Mouse (Mus musculus) intestine, embryonic 16.5 days (tissue): ENCODE data around the gene Ythdf1. TPM values are rescaled to one million over a fixed set of nuclear protein-coding genes. Genes with fewer than 3 reads are reported as not detected.
A peak's percentile ranks its signal among the peaks of the same experiment; 100 is the strongest.

Experiments
- ATAC-seq: fragments of 200-750 bp; cut with Nextera tagmentation; 2 replicates; pipeline ENCODE4 v1.8.0; 2017; ENCODE audit warnings: moderate TSS enrichment, moderate library complexity
- H3K27ac ChIP-seq: fragments of 300-500 bp; sonication (generic); 2 replicates; pipeline ENCODE4 v1.5.1; 2014; ENCODE audit warnings: mild to moderate bottlenecking, low read length
- H3K27me3 ChIP-seq: fragments of 300-500 bp; sonication (generic); replicated peaks from 2 replicates; pipeline ENCODE4 v1.6.1; 2014; ENCODE audit warnings: low read length, control low read depth, mixed read lengths; ENCODE audit not compliant: control insufficient read depth, insufficient read depth
- H3K36me3 ChIP-seq: fragments of 300-500 bp; sonication (generic); 2 replicates; pipeline ENCODE4 v1.6.1; 2014; ENCODE audit warnings: low read length, control low read depth; ENCODE audit not compliant: control insufficient read depth, insufficient read depth
- H3K4me1 ChIP-seq: fragments of 300-500 bp; sonication (generic); 2 replicates; pipeline ENCODE4 v1.6.1; 2014; ENCODE audit warnings: low read length, control low read depth, mixed read lengths; ENCODE audit not compliant: control insufficient read depth, insufficient read depth
- H3K4me2 ChIP-seq: fragments of 300-500 bp; sonication (generic); 2 replicates; pipeline ENCODE4 v1.6.1; 2014; ENCODE audit warnings: low read depth, low read length, control low read depth
- H3K4me3 ChIP-seq: fragments of 300-500 bp; sonication (generic); 2 replicates; pipeline ENCODE4 v1.5.1; 2014; ENCODE audit warnings: mild to moderate bottlenecking, low read length
- H3K9ac ChIP-seq: fragments of 300-500 bp; sonication (generic); 2 replicates; pipeline ENCODE4 v1.6.1; 2014; ENCODE audit warnings: low read depth, low read length
- H3K9me3 ChIP-seq: fragments of 300-500 bp; sonication (generic); 2 replicates; pipeline ENCODE4 v1.6.1; 2016; ENCODE audit warnings: low read length, control low read depth; ENCODE audit not compliant: control insufficient read depth
- WGBS: fragments of 180-500 bp; shearing (Covaris S2); extraction: QIAGEN DNeasy Blood & Tissue Kit; methylation state at CpG from one replicate; pipeline ENCODE4 v1.1.7; 2014; 5-methylcytosine and 5-hydroxymethylcytosine counted together
- polyA plus RNA-seq: library from polyadenylated mRNA; unstranded; fragments of >200 nt; fragmentation: Nextera tagmentation; extraction: Ambion mirVana; gene quantifications from 2 replicates; pipeline ENCODE4 v1.2.1, GENCODE M21; 2015

Ythdf1 gene
- polyA plus RNA-seq, 1 experiment from 2014 or later, result 9.8 TPM

DNA sequence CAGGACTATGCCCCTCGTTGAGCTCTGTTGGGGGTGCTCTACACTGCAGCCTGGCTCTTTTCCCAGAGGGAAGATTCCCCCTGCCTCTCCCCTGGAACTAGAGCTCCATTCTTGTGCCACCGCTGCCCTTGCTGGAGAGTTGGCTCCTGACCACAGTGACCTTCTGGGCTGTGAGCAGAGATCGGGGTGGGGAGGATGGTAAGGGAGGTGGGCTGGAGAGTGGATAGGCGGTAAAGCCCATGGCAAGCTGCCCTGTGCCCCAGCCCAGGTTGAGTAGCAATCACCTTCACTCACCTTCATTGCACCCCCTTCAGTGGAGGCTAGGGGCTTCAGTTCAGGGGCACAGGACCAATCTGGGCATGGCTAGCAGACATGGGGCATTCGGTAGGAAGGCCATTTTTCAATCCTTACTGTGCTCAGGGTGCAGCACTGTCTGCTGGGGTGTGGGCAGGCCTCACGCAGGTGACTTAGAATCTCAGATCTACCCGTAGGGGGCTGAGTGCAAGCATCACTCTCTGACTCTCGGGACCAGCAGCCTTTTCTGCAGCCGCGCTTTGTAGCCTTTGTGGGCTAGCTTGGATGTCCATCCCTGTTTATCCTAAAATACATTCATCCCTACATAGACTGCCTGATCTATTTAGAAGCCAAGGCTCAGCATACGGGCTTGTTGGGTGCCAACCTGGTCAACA lies 24.8 kb downstream of the Ythdf1 start:
- Histone ChIP-seq H3K9me3 (no peaks in the 10 kb centered on the region), H3K27ac (no peak overlapping the region), H3K4me1 (peaks cover 22% of the 10 kb centered on the region), H3K27me3 (peaks cover 52% of the 10 kb centered on the region), H3K4me3 (no peak overlapping the region), H3K36me3 (no peaks in the 10 kb centered on the region), H3K4me2 (no peak overlapping the region), H3K9ac (no peak overlapping the region)
- no peak for ATAC-seq
- WGBS, result 71% methylated on average over 11 of the region's 11 CpGs

DNA sequence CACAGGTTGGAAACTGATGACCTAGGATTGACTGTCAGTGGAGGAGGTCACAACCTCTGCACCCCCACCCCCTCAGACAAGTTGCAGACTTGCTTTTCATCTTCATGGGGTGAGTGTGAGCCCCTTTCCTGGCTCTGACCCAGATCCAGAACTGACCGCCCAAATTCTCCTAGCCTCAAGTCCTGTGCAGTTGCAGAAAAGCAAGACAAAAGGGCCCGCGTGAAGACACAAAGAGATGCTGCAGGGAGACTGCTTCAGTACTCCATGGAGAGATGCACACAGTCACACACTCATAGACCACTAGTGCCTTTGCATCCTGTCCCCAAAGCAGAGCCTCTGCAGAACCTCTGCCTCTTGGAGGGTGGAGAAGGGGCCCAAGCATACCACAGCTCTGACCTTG lies 25.4 kb downstream of the Ythdf1 start:
- Histone ChIP-seq H3K36me3 (no peaks in the 10 kb centered on the region), H3K9me3 (no peaks in the 10 kb centered on the region), H3K4me1 (peaks cover 22% of the 10 kb centered on the region), H3K4me2 (no peak overlapping the region), H3K9ac (no peak overlapping the region), H3K4me3 (no peak overlapping the region), H3K27me3 (peaks cover 59% of the 10 kb centered on the region), H3K27ac (no peak overlapping the region)
- ATAC-seq, result no peak
- WGBS, result 70% methylated on average over 3 of the region's 3 CpGs

DNA sequence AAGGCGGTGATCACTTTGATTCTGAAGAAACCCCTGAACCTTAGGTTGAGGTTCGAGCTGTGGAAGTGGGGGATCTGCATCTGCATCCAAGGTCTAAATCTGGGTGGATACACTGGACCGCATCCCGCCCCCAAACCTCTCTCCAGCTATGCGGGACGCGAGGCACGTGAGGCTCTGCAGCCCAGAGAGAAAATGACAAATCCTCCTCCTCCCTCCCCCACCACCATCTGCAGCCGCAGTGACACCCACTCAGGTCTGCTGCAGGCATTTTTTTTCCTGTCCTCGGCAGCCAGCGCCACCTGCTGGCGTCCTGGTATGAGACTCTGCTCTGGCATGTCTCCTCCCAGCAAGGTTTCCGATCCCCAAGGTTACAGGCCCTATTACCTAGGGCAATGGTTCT lies 26.0 kb downstream of the Ythdf1 start:
- no peaks in the 10 kb centered on the region for H3K9me3 ChIP-seq
- peaks cover 22% of the 10 kb centered on the region for H3K4me1 ChIP-seq
- peak; percentile 57 for ATAC-seq
- H3K36me3 ChIP-seq, result no peaks in the 10 kb centered on the region
- H3K27ac ChIP-seq, result no peak overlapping the region
- H3K27me3 ChIP-seq, result peaks cover 65% of the 10 kb centered on the region
- no peak overlapping the region for H3K9ac ChIP-seq
- peak overlapping the region; percentile 78; the same call in 1 of the 2 replicates for H3K4me2 ChIP-seq
- WGBS, result 1% methylated on average over 13 of the region's 13 CpGs
- peak overlapping the region; percentile 51 for H3K4me3 ChIP-seq

DNA sequence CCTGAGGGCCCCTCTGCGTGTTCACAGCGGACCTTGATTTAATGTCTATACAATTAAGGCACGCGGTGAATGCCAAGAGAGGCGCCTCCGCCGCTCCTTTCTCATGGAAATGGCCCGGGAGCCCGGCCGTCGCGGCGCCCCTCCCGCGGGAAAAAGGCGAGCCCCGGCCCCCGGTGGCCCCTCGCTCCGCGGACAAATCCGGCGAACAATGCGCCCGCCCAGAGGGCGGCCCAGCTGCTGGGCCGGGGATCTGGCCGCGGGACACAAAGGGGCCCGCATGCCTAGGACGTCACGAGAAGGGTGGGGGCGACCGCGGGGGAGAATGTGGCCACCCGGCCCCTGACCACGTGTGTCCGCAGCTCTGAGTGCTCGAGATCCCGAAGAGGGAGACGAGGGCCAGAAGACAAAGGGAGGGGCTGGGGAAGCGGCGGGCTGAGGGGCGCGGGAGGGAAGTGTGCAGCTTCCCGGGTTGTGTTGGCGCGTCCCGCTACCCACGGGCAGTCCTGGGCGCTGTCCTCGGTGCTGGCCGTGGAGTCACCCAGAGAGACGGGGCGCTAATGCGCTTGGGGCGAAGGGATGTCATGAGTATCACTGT lies 26.6 kb downstream of the Ythdf1 start:
- H3K9me3 ChIP-seq, result no peaks in the 10 kb centered on the region
- H3K36me3 ChIP-seq, result no peaks in the 10 kb centered on the region
- H3K9ac ChIP-seq, result no peak overlapping the region
- no peak overlapping the region for H3K27ac ChIP-seq
- peak overlapping the region; percentile 78 for H3K4me2 ChIP-seq
- ATAC-seq, result peak; percentile 64
- peak overlapping the region; percentile 51 for H3K4me3 ChIP-seq
- under 1% methylated on average over 57 of the region's 57 CpGs for WGBS
- H3K27me3 ChIP-seq, result peaks cover 71% of the 10 kb centered on the region
- H3K4me1 ChIP-seq, result peaks cover 22% of the 10 kb centered on the region

DNA sequence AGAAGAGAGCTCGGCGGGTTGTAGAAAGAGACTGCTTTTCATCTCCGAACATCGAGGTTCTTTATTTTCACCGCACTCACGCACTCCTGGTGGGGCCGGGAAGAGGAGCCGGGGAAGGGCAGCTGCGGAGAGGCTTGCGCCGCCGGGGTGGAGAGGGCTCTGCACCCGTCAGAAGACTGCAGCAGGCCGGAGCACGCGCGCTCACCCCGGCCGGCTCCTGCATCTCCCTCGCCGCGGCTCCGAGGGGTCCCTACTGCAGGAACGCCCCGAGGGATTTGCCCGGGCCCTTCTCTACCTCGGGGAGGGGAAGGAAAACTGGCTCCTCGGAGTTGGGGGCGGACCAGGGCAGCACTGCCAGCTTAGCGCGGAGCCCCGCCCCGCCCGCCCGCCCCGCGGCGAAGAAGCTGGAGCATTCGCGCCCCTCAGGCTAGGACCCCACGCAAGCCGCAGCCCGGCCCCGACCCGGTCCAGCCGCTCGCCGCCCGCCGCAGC lies 27.2 kb downstream of the Ythdf1 start:
- H3K4me1 ChIP-seq, result peaks cover 22% of the 10 kb centered on the region
- H3K36me3 ChIP-seq, result no peaks in the 10 kb centered on the region
- under 1% methylated on average over 43 of the region's 50 CpGs for WGBS
- 0 out of 2 replicates have a peak, but pooled peaks have one; percentile 3 for ATAC-seq
- H3K4me3 ChIP-seq, result peak overlapping the region; percentile 51
- H3K9ac ChIP-seq, result peak overlapping the region; percentile 7; the same call in 1 of the 2 replicates
- H3K27ac ChIP-seq, result no peak overlapping the region
- peak overlapping the region; percentile 78 for H3K4me2 ChIP-seq
- H3K9me3 ChIP-seq, result no peaks in the 10 kb centered on the region
- peaks cover 76% of the 10 kb centered on the region for H3K27me3 ChIP-seq

DNA sequence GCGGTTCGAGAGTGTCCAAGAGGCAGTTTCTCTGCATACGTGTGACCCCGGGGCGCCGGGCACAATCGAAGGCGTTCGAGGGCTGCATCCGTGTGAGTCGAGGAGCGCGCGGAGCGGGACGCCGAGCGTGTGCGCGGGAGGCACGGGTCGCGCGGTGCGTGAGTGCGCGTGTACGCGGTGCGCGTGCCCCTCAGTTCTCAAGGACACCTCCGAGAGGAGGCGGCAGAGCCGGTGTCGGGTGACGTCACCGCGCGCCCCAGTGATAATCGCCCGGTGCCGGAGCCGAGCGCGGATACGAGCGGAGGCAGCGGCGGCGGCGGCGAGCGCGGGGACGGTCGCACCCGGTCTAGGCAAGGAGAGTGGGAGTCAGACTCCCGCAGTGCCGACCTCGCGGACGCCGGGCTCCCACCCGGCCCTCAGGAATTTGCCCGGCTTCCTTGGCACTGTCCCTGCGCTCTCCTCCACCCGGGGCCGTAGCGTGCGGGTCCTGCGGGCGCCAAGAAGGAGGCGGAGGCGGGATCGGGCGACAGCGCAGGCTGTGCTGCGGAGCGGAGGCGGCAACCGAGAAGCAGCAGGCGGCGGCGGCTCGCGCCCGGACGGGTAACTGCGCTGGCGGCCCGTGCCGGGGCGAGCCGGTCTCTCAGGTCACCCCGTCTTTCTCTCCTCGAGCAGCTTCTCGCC lies 27.8 kb downstream of the Ythdf1 start:
- 0 out of 2 replicates have a peak overlapping the region, but pooled peaks have one; percentile 7 for H3K9ac ChIP-seq
- ATAC-seq, result no peak
- WGBS, result under 1% methylated on average over 97 of the region's 97 CpGs

DNA sequence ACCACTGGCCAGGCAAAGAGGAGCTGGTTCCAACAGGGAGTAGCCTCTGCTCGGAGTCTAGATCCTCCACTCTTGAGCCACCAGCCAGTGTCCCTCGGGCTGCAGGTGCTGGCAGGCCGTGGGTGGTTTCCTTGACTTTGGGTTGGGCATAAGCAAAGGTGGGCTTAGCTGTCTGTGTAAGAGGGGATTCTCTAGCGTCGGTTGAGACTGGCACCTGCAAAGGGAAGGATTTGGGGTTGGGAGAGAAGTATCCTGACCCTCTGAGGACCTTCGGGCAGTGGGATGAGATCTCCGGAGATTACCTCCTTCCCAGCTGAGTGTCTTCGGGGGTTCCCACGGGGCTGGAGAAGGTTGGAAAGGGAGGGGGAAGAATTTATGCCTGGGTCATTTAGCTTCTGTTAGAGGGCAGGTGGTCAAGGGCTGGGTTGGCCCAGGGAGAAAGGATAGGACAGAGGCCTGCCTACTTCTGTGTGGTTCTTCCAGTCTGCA lies 28.9 kb downstream of the Ythdf1 start:
- Histone ChIP-seq H3K4me3 (no peak overlapping the region), H3K4me2 (no peak overlapping the region), H3K36me3 (no peaks in the 10 kb centered on the region), H3K27ac (no peak overlapping the region), H3K27me3 (peaks cover 85% of the 10 kb centered on the region), H3K4me1 (peaks cover 22% of the 10 kb centered on the region), H3K9ac (no peak overlapping the region), H3K9me3 (no peaks in the 10 kb centered on the region)
- WGBS, result 10% methylated on average over 9 of the region's 9 CpGs
- ATAC-seq, result no peak

More for the DNA sequence above, 27.8 kb downstream of the Ythdf1 start:
- Histone ChIP-seq H3K4me2 (peak overlapping the region; percentile 78), H3K36me3 (no peaks in the 10 kb centered on the region), H3K4me1 (peaks cover 22% of the 10 kb centered on the region), H3K27ac (no peak overlapping the region), H3K27me3 (peaks cover 82% of the 10 kb centered on the region), H3K9me3 (no peaks in the 10 kb centered on the region), H3K4me3 (peak overlapping the region; percentile 51)

DNA sequence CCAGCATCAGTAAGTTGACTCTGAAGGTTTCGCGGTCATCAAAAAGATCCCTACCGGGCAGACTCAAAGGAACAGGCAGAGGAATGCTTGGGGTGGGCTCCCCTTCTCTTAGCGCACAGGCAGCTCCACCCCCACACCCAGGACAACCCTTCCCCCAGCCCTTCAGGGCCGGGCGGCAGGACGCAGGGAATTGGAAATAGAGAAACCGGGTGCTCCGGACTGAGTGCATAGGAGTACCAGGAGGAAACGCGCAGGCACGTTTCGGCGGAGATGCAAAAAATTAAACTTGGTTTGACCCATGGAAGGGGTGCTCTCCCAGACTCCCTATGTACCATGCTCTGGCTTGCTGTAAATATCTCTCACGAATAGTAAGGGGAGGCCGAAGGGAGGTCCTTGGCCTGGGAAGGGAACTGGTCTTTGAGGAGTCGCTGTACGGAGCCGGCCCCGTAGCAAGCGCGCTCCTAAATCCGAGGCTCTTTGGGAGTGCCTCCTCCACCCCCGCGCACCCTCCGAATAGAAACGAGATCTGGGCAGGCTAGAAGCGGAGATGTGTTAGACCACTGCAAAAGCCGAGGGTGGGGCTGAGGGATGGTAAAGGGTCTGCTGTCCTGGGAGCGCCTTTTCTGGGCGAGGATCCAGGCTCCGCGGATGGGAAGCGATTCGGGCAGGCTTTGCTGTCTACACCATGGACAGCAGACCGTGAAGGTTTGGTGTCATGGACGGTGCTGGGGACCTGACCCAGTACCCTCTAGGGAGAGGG lies 29.5 kb downstream of the Ythdf1 start:
- no peak for ATAC-seq
- 2% methylated on average over 37 of the region's 37 CpGs for WGBS
- H3K4me1 ChIP-seq, result peaks cover 22% of the 10 kb centered on the region
- H3K9me3 ChIP-seq, result no peaks in the 10 kb centered on the region
- H3K27ac ChIP-seq, result no peak overlapping the region
- no peak overlapping the region for H3K9ac ChIP-seq
- H3K4me3 ChIP-seq, result 0 out of 2 replicates have a peak overlapping the region, but pooled peaks have one; percentile 0
- H3K4me2 ChIP-seq, result no peak overlapping the region
- peaks cover 84% of the 10 kb centered on the region for H3K27me3 ChIP-seq
- H3K36me3 ChIP-seq, result no peaks in the 10 kb centered on the region
